Mouse (Mus musculus): Measurements from ENCODE around the gene Tmem38b. TPM values are rescaled to one million over a fixed set of nuclear protein-coding genes. Genes with fewer than 3 reads are reported as not detected.
"Not testable (repeated sequence)": the region's sequence is repeated elsewhere in the genome, so short reads cannot be mapped to it uniquely, and the experiment has no call there.

Gene Tmem38b
- polyA plus RNA-seq, 1 experiment, result 11.9 TPM

DNA sequence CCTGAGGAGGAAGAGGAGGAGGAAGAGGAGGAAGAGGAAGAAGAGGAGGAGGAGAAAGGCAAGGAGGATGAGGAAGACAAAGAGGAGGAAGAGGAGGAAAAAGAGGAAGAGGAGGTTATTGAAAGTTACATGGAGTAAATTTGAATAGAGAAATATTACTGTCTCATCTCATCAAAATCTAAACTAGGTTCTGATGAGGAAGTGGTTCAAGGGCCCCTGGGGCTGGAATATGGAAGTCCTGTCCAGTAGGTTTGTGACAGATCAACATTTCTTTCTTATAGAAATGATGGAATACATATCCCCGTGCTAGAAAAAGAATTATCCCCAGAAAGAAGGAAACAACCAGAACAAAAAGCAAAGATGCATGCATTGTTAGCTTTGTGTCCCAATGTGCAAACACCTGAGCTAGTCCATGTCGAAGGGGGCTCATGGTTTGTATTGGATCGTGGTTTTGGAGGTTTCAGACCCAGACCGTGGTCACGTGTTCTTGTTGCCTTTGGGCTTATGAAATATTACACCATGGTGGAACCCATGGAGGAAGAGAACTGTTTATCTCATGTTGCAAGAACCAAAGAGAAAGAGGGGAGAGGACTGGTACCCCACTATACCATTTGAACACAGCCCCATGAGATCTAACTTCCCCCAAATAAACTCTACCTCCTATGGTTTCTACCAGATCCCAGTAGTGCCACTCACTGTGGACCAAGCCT lies 31.4 kb upstream of the Tmem38b start:
- no peak overlapping the region for H3K27ac ChIP-seq (ENCODE audit: control insufficient read depth, insufficient read depth, low read depth, low read length)
- TF ChIP-seq POLR2A (IDR thresholded peaks at IDR 0.05; ENCODE audit: control insufficient read depth, low read depth, low read length), result no peak
- TF ChIP-seq CTCF (IDR thresholded peaks at IDR 0.05; ENCODE audit: control insufficient read depth, insufficient read depth, insufficient replicate concordance, low read depth, low read length), result no peak
- no peaks in the 10 kb centered on the region for H3K27me3 ChIP-seq (ENCODE audit: control insufficient read depth, insufficient read depth, low read length)
- H3K36me3 ChIP-seq (ENCODE audit: control insufficient read depth, insufficient read depth, low read length), result no peaks in the 10 kb centered on the region
- no peaks in the 10 kb centered on the region for H3K4me1 ChIP-seq (ENCODE audit: control insufficient read depth, insufficient read depth, low read length)
- H3K4me3 ChIP-seq (ENCODE audit: control insufficient read depth, low read depth, low read length), result no peak overlapping the region

DNA sequence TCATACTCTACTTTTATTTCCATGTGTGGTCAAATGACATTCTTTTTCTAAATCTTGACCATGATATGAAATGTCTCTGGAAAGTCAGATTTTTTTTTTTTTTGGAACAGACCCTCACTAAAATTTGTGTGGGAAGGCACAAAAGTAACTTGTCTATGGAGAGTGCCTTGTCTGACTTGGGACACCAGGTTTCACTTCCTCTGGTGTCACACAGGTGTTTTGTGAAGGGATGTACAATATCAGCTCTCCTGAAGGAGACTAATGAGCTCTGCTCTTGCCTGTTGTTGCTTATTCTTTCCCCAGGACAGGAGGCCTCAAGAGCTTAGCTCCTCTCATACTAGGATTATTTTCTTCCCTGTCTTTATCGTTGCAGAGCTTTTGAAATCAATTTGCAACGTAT lies 30.8 kb upstream of the Tmem38b start:
- TF ChIP-seq POLR2A (IDR thresholded peaks at IDR 0.05; ENCODE audit: control insufficient read depth, low read depth, low read length) (no peak), CTCF (IDR thresholded peaks at IDR 0.05; ENCODE audit: control insufficient read depth, insufficient read depth, insufficient replicate concordance, low read depth, low read length) (no peak)
- H3K27ac ChIP-seq (ENCODE audit: control insufficient read depth, insufficient read depth, low read depth, low read length), result no peak overlapping the region
- H3K4me3 ChIP-seq (ENCODE audit: control insufficient read depth, low read depth, low read length), result no peak overlapping the region
- H3K27me3 ChIP-seq (ENCODE audit: control insufficient read depth, insufficient read depth, low read length), result no peaks in the 10 kb centered on the region
- H3K4me1 ChIP-seq (ENCODE audit: control insufficient read depth, insufficient read depth, low read length), result no peaks in the 10 kb centered on the region
- no peaks in the 10 kb centered on the region for H3K36me3 ChIP-seq (ENCODE audit: control insufficient read depth, insufficient read depth, low read length)

DNA sequence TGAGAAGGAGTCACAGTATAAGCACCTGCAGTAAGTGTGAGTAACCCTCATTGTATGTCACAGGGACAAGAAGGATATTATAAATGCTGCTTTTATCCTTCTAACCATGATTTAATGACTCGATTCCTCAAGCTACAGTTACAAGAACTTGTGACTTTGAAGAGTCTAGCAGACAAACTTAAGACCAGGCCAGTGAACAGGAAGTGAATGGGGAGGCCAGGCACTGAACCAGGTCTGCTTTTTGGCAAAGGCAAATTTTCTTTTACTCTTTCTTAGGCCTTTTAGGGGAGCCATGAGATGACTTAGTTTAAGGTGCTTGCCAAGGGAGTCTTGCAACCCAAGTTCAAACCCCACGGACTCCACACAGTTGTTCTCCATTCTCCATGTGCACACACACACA lies 30.1 kb upstream of the Tmem38b start:
- Histone ChIP-seq H3K27ac (ENCODE audit: control insufficient read depth, insufficient read depth, low read depth, low read length) (no peak overlapping the region), H3K4me1 (ENCODE audit: control insufficient read depth, insufficient read depth, low read length) (no peaks in the 10 kb centered on the region)

DNA sequence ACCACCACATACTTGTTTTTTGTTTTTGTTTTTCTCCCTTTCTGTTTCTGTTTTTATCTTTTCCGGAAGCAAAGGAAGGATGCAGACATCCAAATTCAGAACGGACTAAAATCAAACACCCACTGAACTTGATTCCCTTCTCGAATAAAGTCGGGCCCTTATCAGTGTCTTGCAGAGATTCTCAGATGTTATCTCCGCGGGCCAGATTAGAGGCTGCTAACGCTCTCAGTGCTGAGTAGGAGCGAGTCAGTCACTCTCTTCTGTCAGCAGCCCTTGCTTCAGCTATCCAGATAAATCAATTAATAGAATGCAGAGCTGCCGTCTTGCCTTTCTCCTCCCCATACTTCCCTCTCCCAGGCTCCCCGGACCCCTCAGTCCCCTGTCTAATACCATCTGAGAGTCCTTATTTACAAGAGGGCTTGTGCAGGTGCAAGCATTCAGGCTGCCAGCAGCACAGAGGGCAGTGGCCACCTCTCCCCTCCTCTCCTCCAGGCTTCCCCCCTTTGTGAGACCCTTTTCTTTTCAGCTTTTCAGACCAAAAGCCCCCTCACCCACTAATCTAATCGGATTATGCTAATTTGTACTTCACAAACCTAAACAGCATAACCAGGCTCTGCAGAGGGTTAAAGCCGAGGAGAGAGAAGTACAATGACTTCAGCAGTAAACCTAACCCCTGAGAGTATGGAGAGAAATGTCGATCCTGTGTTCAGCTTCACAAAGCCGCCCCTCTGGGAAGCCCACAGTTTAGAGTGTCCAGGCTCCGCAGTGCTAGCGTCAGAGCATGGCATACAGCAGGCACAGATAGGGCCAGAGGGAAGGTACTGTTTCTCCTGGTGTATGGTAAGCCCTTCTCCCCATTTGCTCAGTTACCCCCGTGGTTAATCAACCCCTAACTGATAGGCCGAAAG lies 28.7 kb upstream of the Tmem38b start:
- TF ChIP-seq POLR2A (IDR thresholded peaks at IDR 0.05; ENCODE audit: control insufficient read depth, low read depth, low read length) (no peak), CTCF (IDR thresholded peaks at IDR 0.05; ENCODE audit: control insufficient read depth, insufficient read depth, insufficient replicate concordance, low read depth, low read length) (no peak)
- no peak overlapping the region for H3K4me3 ChIP-seq (ENCODE audit: control insufficient read depth, low read depth, low read length)
- H3K4me1 ChIP-seq (ENCODE audit: control insufficient read depth, insufficient read depth, low read length), result no peaks in the 10 kb centered on the region
- no peak overlapping the region for H3K27ac ChIP-seq (ENCODE audit: control insufficient read depth, insufficient read depth, low read depth, low read length)
- H3K36me3 ChIP-seq (ENCODE audit: control insufficient read depth, insufficient read depth, low read length), result no peaks in the 10 kb centered on the region
- no peaks in the 10 kb centered on the region for H3K27me3 ChIP-seq (ENCODE audit: control insufficient read depth, insufficient read depth, low read length)

More for the DNA sequence above, 30.1 kb upstream of the Tmem38b start:
- no peak for TF ChIP-seq CTCF (IDR thresholded peaks at IDR 0.05; ENCODE audit: control insufficient read depth, insufficient read depth, insufficient replicate concordance, low read depth, low read length)
- no peak for TF ChIP-seq POLR2A (IDR thresholded peaks at IDR 0.05; ENCODE audit: control insufficient read depth, low read depth, low read length)
- Histone ChIP-seq H3K36me3 (ENCODE audit: control insufficient read depth, insufficient read depth, low read length) (no peaks in the 10 kb centered on the region), H3K27me3 (ENCODE audit: control insufficient read depth, insufficient read depth, low read length) (no peaks in the 10 kb centered on the region), H3K4me3 (ENCODE audit: control insufficient read depth, low read depth, low read length) (no peak overlapping the region)

DNA sequence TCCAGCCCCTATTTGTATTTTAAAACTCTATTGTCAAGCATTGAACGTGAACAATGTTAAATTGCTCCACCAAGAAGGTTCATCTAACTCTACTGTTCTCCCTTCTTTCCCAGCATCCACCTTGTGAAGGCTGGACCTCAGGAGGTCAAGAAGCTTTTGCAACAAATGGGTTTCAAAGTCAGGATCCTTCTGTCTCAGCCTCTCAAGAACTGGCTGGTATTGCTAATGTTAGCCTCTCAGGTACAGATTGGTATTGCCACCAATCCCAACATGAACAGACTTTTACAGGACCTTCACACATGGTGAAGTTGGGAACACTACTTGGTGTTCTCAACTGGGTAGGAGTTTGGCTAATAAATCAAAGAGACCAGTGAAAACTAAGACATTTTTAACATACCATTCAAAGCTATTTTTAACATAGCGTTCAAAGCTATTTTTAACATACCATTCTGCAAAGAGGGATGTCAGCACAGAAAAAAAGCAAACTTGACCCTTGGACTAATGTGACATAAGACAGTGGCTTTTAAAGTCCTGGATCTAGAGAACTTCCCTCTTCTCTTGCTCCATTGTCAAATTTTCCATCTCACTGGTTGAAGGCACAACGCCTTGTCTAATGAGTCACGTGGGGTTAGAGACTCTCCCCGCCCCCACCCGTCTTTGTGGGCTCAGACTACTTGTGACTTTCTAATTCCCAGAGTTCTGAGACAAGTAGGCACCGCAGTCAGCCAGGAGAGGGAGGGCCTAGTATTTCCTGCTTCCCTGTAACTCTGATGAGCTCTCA lies 26.8 kb upstream of the Tmem38b start:
- no peak overlapping the region for H3K4me3 ChIP-seq (ENCODE audit: control insufficient read depth, low read depth, low read length)
- TF ChIP-seq CTCF (IDR thresholded peaks at IDR 0.05; ENCODE audit: control insufficient read depth, insufficient read depth, insufficient replicate concordance, low read depth, low read length) (no peak), POLR2A (IDR thresholded peaks at IDR 0.05; ENCODE audit: control insufficient read depth, low read depth, low read length) (no peak)
- no peaks in the 10 kb centered on the region for H3K36me3 ChIP-seq (ENCODE audit: control insufficient read depth, insufficient read depth, low read length)
- H3K27ac ChIP-seq (ENCODE audit: control insufficient read depth, insufficient read depth, low read depth, low read length), result no peak overlapping the region
- H3K4me1 ChIP-seq (ENCODE audit: control insufficient read depth, insufficient read depth, low read length), result no peaks in the 10 kb centered on the region
- no peaks in the 10 kb centered on the region for H3K27me3 ChIP-seq (ENCODE audit: control insufficient read depth, insufficient read depth, low read length)

DNA sequence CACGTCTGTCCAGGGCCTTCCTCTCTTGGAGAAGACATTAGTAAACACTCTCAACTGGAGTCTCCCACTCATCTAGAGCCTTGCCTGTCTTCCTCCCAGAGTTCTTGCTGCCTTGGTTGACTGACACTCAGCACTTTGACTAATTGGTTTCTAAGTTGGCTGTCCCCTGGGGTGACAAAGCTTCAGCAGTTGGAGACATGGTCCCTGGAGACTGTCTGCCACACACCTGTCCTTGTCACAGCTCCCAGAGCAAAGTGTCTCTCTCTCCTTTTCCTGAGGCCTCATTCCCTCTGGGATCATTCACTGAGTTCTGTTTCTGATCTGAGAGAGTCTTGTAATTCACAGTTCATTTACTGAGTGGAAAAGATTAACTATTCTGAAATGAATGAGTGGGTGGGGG lies 26.1 kb upstream of the Tmem38b start:
- no peaks in the 10 kb centered on the region for H3K27me3 ChIP-seq (ENCODE audit: control insufficient read depth, insufficient read depth, low read length)
- H3K4me1 ChIP-seq (ENCODE audit: control insufficient read depth, insufficient read depth, low read length), result no peaks in the 10 kb centered on the region
- TF ChIP-seq CTCF (IDR thresholded peaks at IDR 0.05; ENCODE audit: control insufficient read depth, insufficient read depth, insufficient replicate concordance, low read depth, low read length), result no peak
- TF ChIP-seq POLR2A (IDR thresholded peaks at IDR 0.05; ENCODE audit: control insufficient read depth, low read depth, low read length), result no peak
- no peak overlapping the region for H3K4me3 ChIP-seq (ENCODE audit: control insufficient read depth, low read depth, low read length)
- no peak overlapping the region for H3K27ac ChIP-seq (ENCODE audit: control insufficient read depth, insufficient read depth, low read depth, low read length)
- H3K36me3 ChIP-seq (ENCODE audit: control insufficient read depth, insufficient read depth, low read length), result no peaks in the 10 kb centered on the region

DNA sequence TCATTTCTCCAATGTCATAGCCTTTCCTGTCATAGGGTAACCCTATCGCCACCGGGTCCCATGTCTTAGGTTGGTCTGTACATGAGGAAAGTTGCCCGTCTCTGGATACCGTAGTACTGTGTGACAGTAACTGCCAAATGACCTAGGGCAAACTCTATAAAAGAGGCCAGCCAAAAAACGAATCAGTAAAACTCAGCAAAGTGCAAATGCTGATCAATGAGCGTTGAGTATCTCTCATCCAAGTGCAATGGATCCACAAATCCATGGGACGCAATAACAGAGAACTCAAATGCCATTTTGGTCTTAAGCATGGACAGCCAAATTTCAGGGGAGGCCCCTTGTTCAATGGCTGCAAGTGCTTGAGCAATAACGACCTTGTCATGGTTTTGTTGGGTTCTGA lies 22.2 kb upstream of the Tmem38b start:
- H3K27ac ChIP-seq (ENCODE audit: control insufficient read depth, insufficient read depth, low read depth, low read length); H3K27me3 ChIP-seq (ENCODE audit: control insufficient read depth, insufficient read depth, low read length); H3K4me1 ChIP-seq (ENCODE audit: control insufficient read depth, insufficient read depth, low read length); H3K4me3 ChIP-seq (ENCODE audit: control insufficient read depth, low read depth, low read length); H3K36me3 ChIP-seq (ENCODE audit: control insufficient read depth, insufficient read depth, low read length): not testable (repeated sequence)

DNA sequence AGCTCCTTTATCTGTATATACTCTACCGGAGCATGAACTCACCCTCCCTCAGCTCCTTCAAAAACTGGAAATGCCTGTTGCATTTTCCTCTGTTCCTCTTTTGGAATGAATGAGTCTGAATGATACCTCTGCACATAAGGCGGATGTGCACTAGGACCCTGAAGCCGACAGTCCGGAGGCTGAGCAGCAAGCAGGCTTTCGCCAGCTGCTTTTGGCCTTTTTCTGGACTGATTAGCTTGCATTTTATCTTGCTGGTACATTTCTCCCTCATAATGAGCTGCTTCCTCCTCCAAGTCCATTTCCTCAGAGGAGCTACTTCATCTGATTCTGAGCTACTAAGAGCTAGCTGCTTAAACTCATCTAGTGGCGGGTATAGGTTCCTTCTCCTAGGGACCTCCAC lies 19.4 kb upstream of the Tmem38b start:
- H3K4me1 ChIP-seq (ENCODE audit: control insufficient read depth, insufficient read depth, low read length); H3K36me3 ChIP-seq (ENCODE audit: control insufficient read depth, insufficient read depth, low read length); H3K27me3 ChIP-seq (ENCODE audit: control insufficient read depth, insufficient read depth, low read length); H3K27ac ChIP-seq (ENCODE audit: control insufficient read depth, insufficient read depth, low read depth, low read length); H3K4me3 ChIP-seq (ENCODE audit: control insufficient read depth, low read depth, low read length): not testable (repeated sequence)

Data from testis, adult 2 months (tissue).